Mouse (Mus musculus) lung, embryonic 16.5 days (tissue): ENCODE measurements at regions not wholly inside any gene's neighbourhood (a gene's known extent, or its start where the extent isn't known, plus 50 kb on each side); places are given as distances from the start of the nearest gene placed in this dataset. TPM values are rescaled to one million over a fixed set of nuclear protein-coding genes. Genes with fewer than 3 reads are reported as not detected.

Experiments used
- ATAC-seq: fragments of 200-750 bp; cut with Nextera tagmentation; 2 replicates; pipeline ENCODE4 v1.8.0; 2017; ENCODE audit warnings: low read depth, mild to moderate bottlenecking, moderate library complexity
- H3K27ac ChIP-seq: fragments of 300-500 bp; sonication (generic); 2 replicates; pipeline ENCODE4 v1.5.1; 2014; ENCODE audit warnings: mild to moderate bottlenecking, control low read depth, low read length
- H3K27me3 ChIP-seq: fragments of 300-500 bp; sonication (generic); 2 replicates; pipeline ENCODE4 v1.6.1; 2014; ENCODE audit warnings: low read depth, low read length, mixed read lengths; ENCODE audit not compliant: control insufficient read depth, insufficient read depth
- H3K36me3 ChIP-seq: fragments of 300-500 bp; sonication (generic); 2 replicates; pipeline ENCODE4 v1.6.1; 2014; ENCODE audit warnings: low read length; ENCODE audit not compliant: control insufficient read depth, insufficient read depth
- H3K4me1 ChIP-seq: fragments of 300-500 bp; sonication (generic); replicated peaks from 2 replicates; pipeline ENCODE4 v1.6.1; 2014; ENCODE audit warnings: low read length, mixed read lengths; ENCODE audit not compliant: control insufficient read depth, insufficient read depth
- H3K4me2 ChIP-seq: fragments of 300-500 bp; sonication (generic); 2 replicates; pipeline ENCODE4 v1.6.1; 2014; ENCODE audit warnings: low read depth, low read length, control low read depth
- H3K4me3 ChIP-seq: fragments of 300-500 bp; sonication (generic); 2 replicates; pipeline ENCODE4 v1.5.1; 2014; ENCODE audit warnings: mild to moderate bottlenecking, low read length, control low read depth
- H3K9ac ChIP-seq: fragments of 300-500 bp; sonication (generic); 2 replicates; pipeline ENCODE4 v1.6.1; 2014; ENCODE audit warnings: low read length, control low read depth
- H3K9me3 ChIP-seq: fragments of 300-500 bp; sonication (generic); 2 replicates; pipeline ENCODE4 v1.6.1; 2016; ENCODE audit warnings: low read length; ENCODE audit not compliant: control insufficient read depth
- WGBS: fragments of 180-500 bp; shearing (Covaris S2); extraction: QIAGEN DNeasy Blood & Tissue Kit; methylation state at CpG from one replicate; pipeline ENCODE4 v1.1.7; 2014; 5-methylcytosine and 5-hydroxymethylcytosine counted together
- microRNA-seq: library from miRNA; unstranded; fragments of <30 nt; microRNA quantifications from one replicate; pipeline ENCODE4, GENCODE M21; 2016

- Histone ChIP-seq H3K27ac (no peak overlapping the region), H3K27me3 (no peaks in the 10 kb centered on the region), H3K9ac (no peak overlapping the region), H3K4me2 (peak overlapping the region; percentile 18; the same call in 1 of the 2 replicates), H3K9me3 (no peaks in the 10 kb centered on the region), H3K4me1 (peaks cover 7% of the 10 kb centered on the region; the same call in 1 of the 2 replicates), H3K36me3 (no peaks in the 10 kb centered on the region), H3K4me3 (no peak overlapping the region)
- peak; percentile 26 for ATAC-seq
- WGBS: 68% methylated on average over 19 of the region's 19 CpGs
Measured at GRCm38 (mm10) chr8:107886516-107887253, 55.8 kb upstream of the Zfhx3 start.

- no peak for ATAC-seq
- Histone ChIP-seq H3K4me3 (no peak overlapping the region), H3K4me2 (peak overlapping the region; percentile 5; the same call in 1 of the 2 replicates), H3K27ac (no peak overlapping the region), H3K36me3 (no peaks in the 10 kb centered on the region), H3K9me3 (no peaks in the 10 kb centered on the region), H3K9ac (no peak overlapping the region), H3K27me3 (no peaks in the 10 kb centered on the region), H3K4me1 (peaks cover 7% of the 10 kb centered on the region; the same call in 1 of the 2 replicates)
- WGBS: 44% methylated on average over 10 of the region's 10 CpGs
Measured at GRCm38 (mm10) chr8:107887333-107887732, 55.1 kb upstream of the Zfhx3 start.

DNA sequence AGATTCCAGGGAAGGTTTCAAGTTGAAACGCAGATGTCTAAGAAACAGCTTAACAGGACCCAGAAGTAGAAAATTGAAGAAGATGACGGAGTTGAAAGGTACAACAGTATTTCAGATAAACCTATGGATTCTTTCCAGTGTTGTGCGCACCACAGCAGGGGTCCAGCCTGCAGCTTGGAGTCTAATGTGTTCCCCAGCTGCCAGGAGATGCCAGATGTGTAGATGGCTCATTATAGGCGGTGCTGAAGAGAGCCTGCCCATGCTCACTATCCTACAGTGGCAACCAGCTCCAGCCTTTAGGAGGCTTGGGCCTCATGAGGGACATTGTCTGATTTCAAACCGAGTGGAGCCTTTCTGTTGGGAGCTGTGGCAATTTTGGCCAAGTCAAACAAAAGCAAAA, 51.5 kb upstream of the Zfhx3 start:
- Histone ChIP-seq H3K27ac (no peak overlapping the region), H3K9ac (no peak overlapping the region), H3K4me2 (no peak overlapping the region), H3K27me3 (no peaks in the 10 kb centered on the region), H3K9me3 (no peaks in the 10 kb centered on the region), H3K4me3 (no peak overlapping the region), H3K36me3 (no peaks in the 10 kb centered on the region), H3K4me1 (peaks cover 4% of the 10 kb centered on the region; the same call in 1 of the 2 replicates)
- no peak for ATAC-seq
- WGBS: 82% methylated on average over 5 of the region's 5 CpGs

Small RNA genes lying in the stretch of these regions (microRNA-seq; reads per million reads assigned to microRNA genes)
- gene Gm22825: not detected
- gene Gm23646: not detected
